Mouse (Mus musculus): Measurements from ENCODE around the gene Megf11.

- no peak for TF ChIP-seq CTCF (IDR thresholded peaks at IDR 0.05; ENCODE audit: low read depth, low read length)
- no peak for TF ChIP-seq TAL1 (conservative IDR thresholded peaks at IDR 0.05; ENCODE audit: low read depth, low read length)
These were observed 260.0 kb downstream of the Megf11 start for GRCm38 (mm10) chr9:64645462-64645861.

Measured in G1E (cell line).